Mouse (Mus musculus) kidney, postnatal 0 days (tissue): ENCODE measurements around the gene Llgl2. TPM values are rescaled to one million over a fixed set of nuclear protein-coding genes. Genes with fewer than 3 reads are reported as not detected.
A peak's percentile ranks its signal among the peaks of the same experiment; 100 is the strongest.

Experiments
- ATAC-seq: fragments of 200-750 bp; cut with Nextera tagmentation; replicated peaks from 2 replicates; pipeline ENCODE4 v1.8.0; 2017; ENCODE audit warnings: low read depth, moderate number of reproducible peaks, moderate TSS enrichment, moderate library complexity; ENCODE audit not compliant: low FRiP score
- DNase-seq: peaks from one replicate; pipeline ENCODE4 v3.0.0-alpha.2; 2016; ENCODE audit warnings: low spot score
- H3K27ac ChIP-seq: fragments of 300-500 bp; sonication (generic); 2 replicates; pipeline ENCODE4 v1.5.1; 2014; ENCODE audit warnings: mild to moderate bottlenecking
- H3K27me3 ChIP-seq: fragments of 300-500 bp; sonication (generic); 2 replicates; pipeline ENCODE4 v1.6.1; 2014; ENCODE audit warnings: low read length, mixed read lengths; ENCODE audit not compliant: insufficient read depth
- H3K36me3 ChIP-seq: fragments of 300-500 bp; sonication (generic); 2 replicates; pipeline ENCODE4 v1.6.1; 2014; ENCODE audit warnings: low read length, mixed read lengths; ENCODE audit not compliant: insufficient read depth
- H3K4me1 ChIP-seq: fragments of 300-500 bp; sonication (generic); replicated peaks from 2 replicates; pipeline ENCODE4 v1.6.1; 2014; ENCODE audit warnings: antibody characterized with exemption, low read length, mixed read lengths; ENCODE audit not compliant: insufficient read depth
- H3K4me2 ChIP-seq: fragments of 300-500 bp; sonication (generic); 2 replicates; pipeline ENCODE4 v1.6.1; 2014; ENCODE audit warnings: mild to moderate bottlenecking, low read length, moderate library complexity, mixed read lengths
- H3K4me3 ChIP-seq: fragments of 300-500 bp; sonication (generic); replicated peaks from 2 replicates; pipeline ENCODE4 v1.5.1; 2014; ENCODE audit warnings: low read depth, low read length
- H3K9ac ChIP-seq: fragments of 300-500 bp; sonication (generic); 2 replicates; pipeline ENCODE4 v1.6.1; 2014; ENCODE audit warnings: low read depth, low read length
- H3K9me3 ChIP-seq: fragments of 300-500 bp; sonication (generic); replicated peaks from 2 replicates; pipeline ENCODE4 v1.6.1; 2016; ENCODE audit warnings: low read length, inconsistent platforms, mixed read lengths
- CTCF ChIP-seq: IDR thresholded peaks from 2 replicates; pipeline ENCODE4 v1.5.1; 2016; ENCODE audit warnings: antibody characterized with exemption, low read depth, mild to moderate bottlenecking, moderate library complexity
- WGBS: fragments of 180-500 bp; shearing (Covaris S2); extraction: QIAGEN DNeasy Blood & Tissue Kit; methylation state at CpG from one replicate; pipeline ENCODE4 v1.1.7; 2014; 5-methylcytosine and 5-hydroxymethylcytosine counted together
- polyA plus RNA-seq: library from polyadenylated mRNA; unstranded; fragments of >200 nt; fragmentation: Nextera tagmentation; extraction: Ambion mirVana; gene quantifications from 2 replicates; pipeline ENCODE4 v1.2.1, GENCODE M21; 2015

Llgl2 gene
- polyA plus RNA-seq, 1 experiment from 2014 or later = 61.2 TPM

- WGBS = 3% methylated on average over 9 of the region's 9 CpGs
- Histone ChIP-seq H3K27me3 (no peaks in the 10 kb centered on the region), H3K4me1 (peaks cover 58% of the 10 kb centered on the region), H3K4me3 (no peak overlapping the region), H3K27ac (peak overlapping the region; percentile 89), H3K9ac (no peak overlapping the region), H3K36me3 (no peaks in the 10 kb centered on the region), H3K4me2 (no peak overlapping the region), H3K9me3 (no peaks in the 10 kb centered on the region)
- DNase-seq (peak; percentile 94), ATAC-seq (peak; percentile 86)
- no peak for TF ChIP-seq CTCF
Observed at GRCm38 (mm10) chr11:115779038-115779571, 44.7 kb upstream of the Llgl2 start.

DNA sequence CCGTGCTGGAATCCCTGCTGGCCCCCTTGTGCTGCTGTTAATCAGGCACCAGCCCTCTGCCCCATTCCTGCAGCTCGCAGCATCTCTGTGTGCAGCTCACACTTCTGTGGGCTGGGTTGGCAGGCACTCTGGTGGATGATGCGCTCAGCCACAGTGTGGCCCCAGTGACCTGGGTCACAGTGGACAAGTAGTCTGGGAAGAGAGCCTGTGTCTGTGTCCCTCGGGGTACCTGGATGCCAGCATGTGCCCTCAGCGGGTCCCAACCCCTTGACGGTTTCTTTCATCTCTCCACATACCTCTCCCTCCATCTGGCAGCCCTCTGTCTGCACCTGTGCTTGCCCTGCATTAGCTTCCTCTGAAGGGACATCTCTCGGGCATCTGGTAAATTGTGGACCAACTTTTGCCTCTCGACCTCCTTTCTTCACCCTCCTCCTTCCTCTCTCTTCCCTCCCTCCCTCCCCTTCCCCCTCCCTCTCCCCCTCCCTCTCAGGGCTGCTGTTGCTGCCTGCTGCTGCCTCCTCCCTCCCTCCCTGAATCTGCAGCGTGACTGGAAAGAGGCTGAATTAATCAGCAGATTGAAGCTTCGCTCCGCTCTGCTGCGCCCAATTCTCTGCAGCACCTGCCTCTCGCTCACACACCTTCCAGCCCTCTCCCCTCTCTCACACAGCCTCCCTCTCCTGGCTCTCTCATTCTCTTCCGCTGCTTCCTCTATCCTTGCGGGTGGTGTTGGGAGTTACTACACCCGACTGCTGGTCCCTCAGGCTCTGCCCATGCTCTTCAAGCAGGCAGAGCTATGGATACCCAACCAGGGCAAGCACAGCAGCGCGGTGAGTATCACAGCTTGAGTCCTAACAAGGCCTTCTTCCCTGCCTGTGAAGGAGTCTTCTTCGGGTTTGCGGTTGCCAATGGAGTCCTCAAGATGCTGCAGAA lies 43.4 kb upstream of the Llgl2 start:
- Histone ChIP-seq H3K4me1 (peaks cover 55% of the 10 kb centered on the region), H3K9me3 (no peaks in the 10 kb centered on the region), H3K4me2 (peak overlapping the region; percentile 23; the same call in 1 of the 2 replicates), H3K9ac (no peak overlapping the region), H3K36me3 (no peaks in the 10 kb centered on the region), H3K4me3 (no peak overlapping the region), H3K27me3 (no peaks in the 10 kb centered on the region), H3K27ac (peak overlapping the region; percentile 89)
- ATAC-seq = peak; percentile 29; the same call in 1 of the 2 replicates
- TF ChIP-seq CTCF = no peak
- 29% methylated on average over 20 of the region's 20 CpGs for WGBS
- peak; percentile 40 for DNase-seq

- H3K27me3 ChIP-seq = no peaks in the 10 kb centered on the region
- no peak overlapping the region for H3K4me3 ChIP-seq
- ATAC-seq (no peak), DNase-seq (no peak)
- 60% methylated on average over 6 of the region's 6 CpGs for WGBS
- H3K9ac ChIP-seq = no peak overlapping the region
- no peaks in the 10 kb centered on the region for H3K4me1 ChIP-seq
- no peak; the same call in 1 of the 2 replicates for TF ChIP-seq CTCF
- H3K4me2 ChIP-seq = no peak overlapping the region
- H3K9me3 ChIP-seq = no peaks in the 10 kb centered on the region
- no peak overlapping the region for H3K27ac ChIP-seq
- peaks cover 25% of the 10 kb centered on the region for H3K36me3 ChIP-seq
Observed at GRCm38 (mm10) chr11:115786473-115786872, 37.4 kb upstream of the Llgl2 start.

DNA sequence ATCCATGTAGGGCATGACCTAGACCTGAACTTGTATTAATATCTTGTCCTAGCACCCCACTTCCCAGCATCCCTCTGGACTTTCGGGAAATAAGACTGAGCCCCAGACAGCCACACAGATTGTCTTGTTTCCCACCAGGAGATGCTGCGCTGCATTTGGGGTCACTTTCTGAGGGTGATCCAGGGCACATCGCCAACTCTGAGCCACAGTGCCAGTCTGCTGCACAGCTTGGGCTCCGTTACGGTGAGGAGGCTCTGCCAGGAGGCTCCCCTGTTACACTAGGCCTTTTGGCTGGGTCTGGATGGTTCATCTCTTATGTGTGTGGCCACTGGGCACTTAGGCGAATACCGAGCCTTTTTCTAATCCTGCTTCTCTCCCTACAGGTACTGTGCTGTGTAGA lies 34.1 kb upstream of the Llgl2 start:
- no peak for ATAC-seq
- WGBS = 94% methylated on average over 7 of the region's 7 CpGs
- peaks cover 54% of the 10 kb centered on the region for H3K36me3 ChIP-seq

GRCm38 (mm10) chr11:115791919-115792318 lies 31.9 kb upstream of the Llgl2 start:
- no peak overlapping the region for H3K27ac ChIP-seq
- ATAC-seq (no peak), DNase-seq (no peak)
- no peak overlapping the region for H3K4me3 ChIP-seq
- H3K4me1 ChIP-seq = no peaks in the 10 kb centered on the region
- no peaks in the 10 kb centered on the region for H3K9me3 ChIP-seq
- TF ChIP-seq CTCF = no peak
- whole genome bisulfite sequencing = 84% methylated on average over 16 of the region's 16 CpGs
- H3K9ac ChIP-seq = no peak overlapping the region
- H3K36me3 ChIP-seq = peaks cover 66% of the 10 kb centered on the region
- H3K4me2 ChIP-seq = no peak overlapping the region
- H3K27me3 ChIP-seq = no peaks in the 10 kb centered on the region

More for the DNA sequence above, 34.1 kb upstream of the Llgl2 start:
- H3K4me2 ChIP-seq = no peak overlapping the region
- no peaks in the 10 kb centered on the region for H3K27me3 ChIP-seq
- no peak for DNase-seq
- H3K4me3 ChIP-seq = no peak overlapping the region
- no peak overlapping the region for H3K9ac ChIP-seq
- H3K27ac ChIP-seq = no peak overlapping the region
- no peaks in the 10 kb centered on the region for H3K4me1 ChIP-seq
- H3K9me3 ChIP-seq = no peaks in the 10 kb centered on the region
- no peak for TF ChIP-seq CTCF

- H3K27ac ChIP-seq = no peak overlapping the region
- H3K4me3 ChIP-seq = no peak overlapping the region
- DNase-seq (no peak), ATAC-seq (no peak)
- 90% methylated on average over 14 of the region's 14 CpGs for WGBS
- no peak for TF ChIP-seq CTCF
- H3K27me3 ChIP-seq = no peaks in the 10 kb centered on the region
- H3K9ac ChIP-seq = no peak overlapping the region
- no peaks in the 10 kb centered on the region for H3K4me1 ChIP-seq
- peaks cover 67% of the 10 kb centered on the region for H3K36me3 ChIP-seq
- H3K4me2 ChIP-seq = no peak overlapping the region
- H3K9me3 ChIP-seq = no peaks in the 10 kb centered on the region
Observed at GRCm38 (mm10) chr11:115792353-115792752, 31.5 kb upstream of the Llgl2 start.
